Mouse (Mus musculus) urinary bladder, postnatal 4 days (tissue): ENCODE measurements around the gene Ano1.

Source experiments
- DNase-seq, 2 experiments: peaks; one replicate each; pipeline ENCODE4 v3.0.0; 2021 to 2022; ENCODE audit warnings: low spot score in 2 of 2

Gene Ano1

GRCm38 (mm10) chr7:144751833-144752232 is at the start of gene Ano1:
TSS of gene Ano1 (minus strand) at chr7:144751974.
- DNase-seq: no peak

- DNase-seq: no peak
Observed at GRCm38 (mm10) chr7:144798471-144798870, 46.7 kb upstream of the Ano1 start.

- no peak for DNase-seq
Observed at GRCm38 (mm10) chr7:144796986-144797735, 45.4 kb upstream of the Ano1 start.

- no peak for DNase-seq
Observed at GRCm38 (mm10) chr7:144795976-144796474, 44.3 kb upstream of the Ano1 start.

GRCm38 (mm10) chr7:144793296-144793695 is 41.5 kb upstream of the Ano1 start:
- DNase-seq: no peak

GRCm38 (mm10) chr7:144791426-144791825 is 39.7 kb upstream of the Ano1 start:
- DNase-seq: no peak

- no peak for DNase-seq
Observed at GRCm38 (mm10) chr7:144789601-144790556, 38.1 kb upstream of the Ano1 start.

GRCm38 (mm10) chr7:144788631-144789030 is 36.9 kb upstream of the Ano1 start:
- no peak for DNase-seq

GRCm38 (mm10) chr7:144787501-144787900 is 35.7 kb upstream of the Ano1 start:
- DNase-seq: no peak

GRCm38 (mm10) chr7:144786571-144786970 is 34.8 kb upstream of the Ano1 start:
- DNase-seq: no peak

GRCm38 (mm10) chr7:144784176-144784575 is 32.4 kb upstream of the Ano1 start:
- no peak for DNase-seq

GRCm38 (mm10) chr7:144782402-144782801 is 30.6 kb upstream of the Ano1 start:
- DNase-seq: no peak

GRCm38 (mm10) chr7:144781337-144781736 is 29.6 kb upstream of the Ano1 start:
- peak in 1 of 2 experiments; percentile 45 for DNase-seq

GRCm38 (mm10) chr7:144780190-144780589 is 28.4 kb upstream of the Ano1 start:
- no peak for DNase-seq

GRCm38 (mm10) chr7:144779691-144780090 is 27.9 kb upstream of the Ano1 start:
- no peak for DNase-seq

GRCm38 (mm10) chr7:144777805-144778204 is 26.0 kb upstream of the Ano1 start:
- DNase-seq: no peak

GRCm38 (mm10) chr7:144775804-144776447 is 24.2 kb upstream of the Ano1 start:
- DNase-seq: peak; percentile 79 to 91

- no peak for DNase-seq
Observed at GRCm38 (mm10) chr7:144775214-144775613, 23.4 kb upstream of the Ano1 start.

GRCm38 (mm10) chr7:144774283-144774682 is 22.5 kb upstream of the Ano1 start:
- DNase-seq: no peak

- no peak for DNase-seq
Observed at GRCm38 (mm10) chr7:144770116-144770515, 18.3 kb upstream of the Ano1 start.

GRCm38 (mm10) chr7:144769434-144770080 is 17.8 kb upstream of the Ano1 start:
- no peak for DNase-seq
